Mouse (Mus musculus): ENCODE results near the gene Rsl24d1.
A peak's percentile ranks its signal among the peaks of the same experiment; 100 is the strongest.
"Not testable (repeated sequence)": the region's sequence is repeated elsewhere in the genome, so short reads cannot be mapped to it uniquely, and the experiment has no call there.

Gene Rsl24d1

GRCm38 (mm10) chr9:73112919-73113906, at the start of gene Rsl24d1:
Rsl24d1 (plus strand) TSS chr9:73113426.
- DNase-seq (ENCODE audit: low spot score in 2 of 2), result peak; percentile 80 to 89

GRCm38 (mm10) chr9:73063621-73064290, 49.5 kb upstream of the Rsl24d1 start:
- DNase-seq (ENCODE audit: low spot score in 2 of 2), result no peak

DNA sequence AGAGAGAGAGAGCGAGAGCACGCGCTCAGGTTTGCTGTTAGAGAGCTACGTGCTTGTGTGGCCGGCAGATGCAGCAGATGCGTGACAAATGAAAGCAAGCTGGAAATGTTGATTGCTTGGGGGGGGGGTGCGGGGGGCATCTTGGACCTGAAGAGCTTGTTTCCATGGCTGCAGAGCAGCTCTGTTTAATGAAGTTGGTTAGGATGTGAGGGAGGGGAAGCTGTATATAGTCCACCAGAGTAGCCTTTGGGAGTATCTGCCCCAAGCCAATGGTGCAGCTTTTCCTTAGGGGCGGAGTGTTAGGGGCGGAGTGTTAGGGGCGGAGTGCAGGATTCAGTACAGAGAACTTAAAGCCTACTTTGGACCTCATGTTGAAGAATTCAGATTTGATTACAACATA, 46.1 kb upstream of the Rsl24d1 start:
- no peak for DNase-seq (ENCODE audit: low spot score in 2 of 2)

DNA sequence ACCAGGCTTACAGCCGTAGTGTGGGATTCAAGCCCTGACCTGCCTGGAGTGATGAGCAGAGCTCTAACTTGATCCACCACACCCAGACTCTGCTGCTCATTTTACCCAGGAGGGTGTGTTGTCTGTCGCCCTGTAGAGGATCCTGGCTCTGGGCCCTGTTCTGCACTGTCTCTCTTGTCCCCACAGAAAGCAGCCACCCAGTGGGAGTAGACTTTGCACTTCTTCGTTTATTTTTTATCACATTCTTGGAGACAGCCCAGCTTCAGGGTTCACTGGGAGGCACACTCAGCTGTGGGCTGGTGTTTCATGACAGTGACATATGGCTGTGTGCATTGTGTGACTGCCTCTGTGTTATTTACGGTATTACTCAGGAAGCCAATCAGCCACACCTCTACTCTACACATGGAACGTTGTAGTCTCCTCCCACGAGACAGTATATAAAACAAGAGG, 45.0 kb upstream of the Rsl24d1 start:
- peak; percentile 27 to 49 for DNase-seq (ENCODE audit: low spot score in 2 of 2)

DNA sequence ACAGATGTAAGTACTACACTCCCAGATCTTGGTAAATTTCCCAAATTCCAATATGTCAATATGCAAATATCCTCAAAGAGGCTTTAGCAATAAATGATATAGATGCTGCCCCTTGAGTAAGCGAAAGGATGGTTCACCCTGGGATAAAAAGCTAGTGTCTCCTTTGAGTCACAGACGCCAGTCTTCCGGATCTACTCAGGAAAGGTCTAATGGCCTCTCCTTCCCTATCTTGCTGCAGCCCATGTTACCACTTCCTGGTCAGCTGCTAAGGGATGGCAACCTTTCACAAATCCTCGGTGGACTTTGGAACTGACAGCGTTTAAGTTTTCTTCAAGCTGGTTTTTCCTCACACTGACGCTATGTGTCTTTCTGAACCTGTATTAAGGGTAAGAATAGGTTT, 44.5 kb upstream of the Rsl24d1 start:
- no peak for DNase-seq (ENCODE audit: low spot score in 2 of 2)

DNA sequence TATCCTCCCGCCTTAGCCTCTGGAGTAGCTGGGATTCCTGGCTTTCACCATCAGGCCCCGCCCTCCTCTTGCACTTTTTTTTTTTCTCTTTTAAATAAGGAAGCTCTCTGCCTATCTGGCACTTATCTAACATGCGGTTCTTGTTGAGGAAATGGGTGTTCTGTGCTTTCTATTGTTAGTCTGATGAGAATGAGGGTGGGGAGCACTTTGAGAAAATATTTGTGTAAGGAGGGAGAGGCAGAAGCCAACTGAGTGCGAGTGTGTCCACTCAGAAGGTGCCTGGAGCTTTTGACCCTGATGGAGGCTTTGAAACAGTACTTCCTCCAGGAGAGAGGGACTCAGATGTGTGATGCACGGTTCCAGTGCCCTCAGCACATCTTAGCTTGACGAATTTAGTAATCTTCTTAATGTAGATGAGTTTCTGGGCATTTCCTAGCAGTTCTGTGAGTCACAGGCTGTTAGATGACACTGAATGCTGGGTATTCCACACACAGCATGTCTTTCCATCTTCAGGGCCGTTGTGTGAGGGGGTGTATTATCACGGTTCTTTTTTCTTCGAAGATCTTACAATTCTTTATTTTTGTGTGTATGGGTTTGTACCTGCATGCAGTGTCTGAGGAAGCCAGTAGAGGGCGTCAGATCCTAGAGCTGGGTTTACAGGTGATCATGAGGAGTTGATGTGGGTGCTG, 42.1 kb upstream of the Rsl24d1 start:
- DNase-seq (ENCODE audit: low spot score in 2 of 2), result no peak

GRCm38 (mm10) chr9:73072426-73072825, 40.8 kb upstream of the Rsl24d1 start:
- DNase-seq (ENCODE audit: low spot score in 2 of 2), result no peak

DNA sequence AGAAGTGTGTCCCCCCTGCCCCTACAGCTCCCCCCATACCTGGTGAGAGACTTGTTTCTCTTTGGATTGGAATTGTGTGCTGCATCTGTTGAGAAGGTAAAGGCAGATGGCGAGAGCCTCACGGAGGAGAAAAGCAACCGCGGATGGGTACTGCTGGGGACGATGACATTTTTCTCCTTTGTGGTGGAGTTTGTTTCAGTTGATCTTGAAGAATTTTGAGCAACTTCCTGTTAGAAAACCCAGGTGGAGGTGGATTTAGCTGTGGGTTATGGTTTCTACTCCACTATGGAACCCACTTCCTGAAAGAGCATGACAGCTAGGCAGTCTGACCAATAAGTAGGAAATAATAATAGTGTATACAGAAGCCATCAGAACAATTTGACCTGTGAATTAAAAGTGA, 40.1 kb upstream of the Rsl24d1 start:
- no peak for DNase-seq (ENCODE audit: low spot score in 2 of 2)

GRCm38 (mm10) chr9:73079349-73079748, 33.9 kb upstream of the Rsl24d1 start:
- not testable (repeated sequence) for DNase-seq (ENCODE audit: low spot score in 2 of 2)

GRCm38 (mm10) chr9:73079801-73080325, 33.4 kb upstream of the Rsl24d1 start:
- DNase-seq (ENCODE audit: low spot score in 2 of 2), result no peak

GRCm38 (mm10) chr9:73082291-73083000, 30.8 kb upstream of the Rsl24d1 start:
- DNase-seq (ENCODE audit: low spot score in 2 of 2), result no peak

DNA sequence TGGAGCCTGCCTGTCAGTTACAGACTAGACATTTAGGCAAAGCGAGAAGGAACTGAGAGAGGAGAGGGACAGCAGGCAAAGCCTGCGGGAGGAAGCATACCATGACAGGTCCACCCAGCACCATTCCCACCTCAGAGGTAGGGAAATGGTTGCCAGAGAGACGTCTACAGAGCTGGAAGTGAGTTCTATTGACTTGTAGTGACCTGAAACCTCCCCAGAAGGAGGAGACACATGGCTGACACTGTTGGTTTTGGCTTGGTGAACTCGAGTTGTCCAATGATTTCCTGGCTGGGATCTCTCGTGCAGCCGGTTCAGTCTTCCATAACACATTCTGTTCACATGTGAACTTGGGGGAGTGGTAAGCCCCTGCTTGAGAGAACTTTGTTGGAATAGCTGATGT, 29.3 kb upstream of the Rsl24d1 start:
- no peak for DNase-seq (ENCODE audit: low spot score in 2 of 2)

DNA sequence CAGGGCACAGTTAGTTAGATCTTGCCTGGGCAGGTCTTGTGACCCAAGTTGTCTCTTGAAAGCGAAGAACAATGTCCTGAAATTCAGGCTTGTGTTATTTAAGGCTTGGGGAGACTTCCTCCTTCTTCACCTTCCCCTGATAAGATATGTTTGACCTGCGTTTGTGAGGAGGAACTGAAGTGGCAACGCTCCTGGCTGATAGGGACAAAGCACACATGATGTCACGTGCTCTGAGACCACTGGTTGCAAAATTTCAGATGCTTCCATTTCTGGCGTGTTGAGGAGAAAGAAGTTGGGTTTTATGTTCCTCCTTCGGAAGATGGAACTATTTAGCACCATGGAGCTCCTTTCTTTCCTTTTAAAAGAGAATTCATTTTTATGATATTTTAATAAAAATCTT, 27.4 kb upstream of the Rsl24d1 start:
- no peak for DNase-seq (ENCODE audit: low spot score in 2 of 2)

DNA sequence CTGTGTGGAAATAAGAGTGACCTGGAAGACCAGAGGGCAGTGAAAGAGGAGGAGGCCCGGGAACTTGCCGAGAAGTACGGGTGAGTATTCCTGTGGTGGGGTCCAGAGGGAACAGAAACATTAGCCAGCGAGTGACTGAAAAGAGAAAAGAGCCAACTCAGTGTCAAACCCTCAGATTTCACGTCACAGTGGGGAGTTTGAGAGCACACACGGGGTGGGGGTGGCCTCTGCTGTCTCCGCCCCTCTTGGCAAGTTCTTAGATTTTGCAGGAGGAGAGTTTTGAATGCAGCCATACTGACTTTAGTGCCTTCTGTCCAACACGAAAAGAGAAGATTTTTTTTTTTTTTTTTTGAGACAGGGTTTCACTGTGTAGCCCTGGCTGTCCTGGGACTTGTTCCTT, 26.1 kb upstream of the Rsl24d1 start:
- DNase-seq (ENCODE audit: low spot score in 2 of 2), result no peak

- no peak for DNase-seq (ENCODE audit: low spot score in 2 of 2)
These were observed 25.6 kb upstream of the Rsl24d1 start for GRCm38 (mm10) chr9:73087581-73087980.

DNA sequence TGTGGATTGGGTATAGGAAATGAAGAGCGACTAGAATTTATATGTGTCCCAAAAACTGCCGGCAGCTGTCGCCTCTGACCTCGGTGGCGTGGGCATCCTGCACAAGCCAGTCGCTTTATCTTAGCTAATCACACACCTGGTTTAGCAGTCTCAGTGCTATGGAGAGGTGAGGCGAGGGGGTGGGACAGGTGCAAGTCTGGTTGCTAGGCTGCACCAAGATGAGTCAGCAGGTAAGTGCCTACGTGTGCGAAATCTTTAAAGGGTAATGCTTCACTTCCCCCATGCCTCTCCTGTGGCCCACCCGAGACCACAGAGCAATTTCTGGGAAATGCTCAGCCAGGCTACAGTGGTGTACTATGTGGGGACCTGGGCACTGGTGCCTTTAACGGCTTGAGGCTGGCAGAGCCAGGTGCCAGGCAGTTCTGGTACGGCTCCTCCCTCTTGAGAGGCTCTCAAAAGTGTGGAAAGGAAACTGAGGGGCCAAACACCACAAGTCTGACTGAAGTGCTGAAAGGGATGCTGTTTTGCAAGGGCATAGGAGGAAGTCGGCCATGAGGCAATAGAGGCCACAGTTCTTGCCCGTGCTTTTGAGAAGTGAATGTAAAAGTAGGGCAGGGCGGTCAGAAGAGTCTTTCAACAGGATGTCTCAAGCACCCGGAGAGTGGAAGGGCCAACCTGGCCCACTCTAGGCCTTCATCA, 23.9 kb upstream of the Rsl24d1 start:
- DNase-seq (ENCODE audit: low spot score in 2 of 2), result no peak

- DNase-seq (ENCODE audit: low spot score in 2 of 2), result no peak
These were observed 23.1 kb upstream of the Rsl24d1 start for GRCm38 (mm10) chr9:73090121-73090520.

- no peak for DNase-seq (ENCODE audit: low spot score in 2 of 2)
These were observed 21.5 kb upstream of the Rsl24d1 start for GRCm38 (mm10) chr9:73091747-73092146.

GRCm38 (mm10) chr9:73094580-73094979, 18.6 kb upstream of the Rsl24d1 start:
- no peak for DNase-seq (ENCODE audit: low spot score in 2 of 2)

DNA sequence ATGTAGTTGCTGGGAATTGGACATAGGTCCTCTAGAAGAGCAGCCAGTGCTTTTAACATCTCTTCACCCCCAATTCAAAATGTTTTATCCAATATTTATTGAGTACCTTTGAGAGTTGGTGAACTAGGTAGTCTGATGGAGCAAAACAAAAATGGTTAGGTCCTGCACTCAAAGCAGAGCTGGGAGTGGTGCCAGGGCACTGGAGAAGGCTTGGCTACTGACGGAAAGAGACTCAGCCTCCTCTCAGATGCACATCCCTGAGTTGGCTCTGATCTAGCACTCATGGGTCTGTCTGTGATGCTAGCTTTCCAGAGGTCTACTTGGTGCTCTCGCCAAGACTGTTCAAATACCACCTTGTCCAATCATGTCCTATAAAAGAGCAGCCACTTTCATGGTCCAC, 15.3 kb upstream of the Rsl24d1 start:
- no peak for DNase-seq (ENCODE audit: low spot score in 2 of 2)

GRCm38 (mm10) chr9:73101536-73101935, 11.7 kb upstream of the Rsl24d1 start, which contains the start of gene Khdc3:
Khdc3 (plus strand) TSS chr9:73101836.
- no peak for DNase-seq (ENCODE audit: low spot score in 2 of 2)
